Mouse (Mus musculus) MEL (cell line): ENCODE data around the gene Map6. TPM values are rescaled to one million over a fixed set of nuclear protein-coding genes. Genes with fewer than 3 reads are reported as not detected.
A peak's percentile ranks its signal among the peaks of the same experiment; 100 is the strongest.

ENCODE experiments used
- DNase-seq: peaks from one replicate; pipeline ENCODE4 v3.0.0; 2011; ENCODE audit warnings: low read depth, low spot score
- H3K27ac ChIP-seq: 2 replicates; pipeline ENCODE4 v1.5.1; 2012; ENCODE audit warnings: low read depth, mild to moderate bottlenecking, control low read depth, low read length, moderate library complexity; ENCODE audit not compliant: control insufficient read depth
- H3K27me3 ChIP-seq, 2 experiments: fragments of 150-350 bp in 1 of 2; sonication (generic) in 1 of 2; 2 replicates each; pipeline ENCODE4 v1.6.1; 2012; ENCODE audit warnings: low read length in 2 of 2, mild to moderate bottlenecking in 2 of 2, improper control_type of control experiment in 1 of 2, moderate library complexity in 1 of 2; ENCODE audit not compliant: insufficient read depth in 2 of 2, control insufficient read depth in 1 of 2
- H3K36me3 ChIP-seq, 2 experiments: 2 replicates each; pipeline ENCODE4 v1.6.1; 2012 to 2014; ENCODE audit warnings: low read length in 2 of 2, improper control_type of control experiment in 1 of 2, inconsistent platforms in 1 of 2, mild to moderate bottlenecking in 1 of 2; ENCODE audit not compliant: insufficient read depth in 2 of 2, control insufficient read depth in 1 of 2
- H3K4me1 ChIP-seq, 2 experiments: fragments of 150-350 bp in 1 of 2; sonication (generic) in 1 of 2; 2 replicates each; pipeline ENCODE4 v1.6.1; 2012; ENCODE audit warnings: low read length in 2 of 2, improper control_type of control experiment in 1 of 2, mild to moderate bottlenecking in 1 of 2; ENCODE audit not compliant: insufficient read depth in 2 of 2, control insufficient read depth in 1 of 2
- H3K4me3 ChIP-seq, 2 experiments: fragments of 150-350 bp in 1 of 2; sonication (generic) in 1 of 2; 2 replicates each; pipeline ENCODE4 v1.5.1; 2012; ENCODE audit warnings: low read depth in 2 of 2, low read length in 2 of 2, mild to moderate bottlenecking in 2 of 2, moderate library complexity in 2 of 2, control low read depth in 1 of 2, improper control_type of control experiment in 1 of 2; ENCODE audit not compliant: control insufficient read depth in 1 of 2, insufficient read depth in 1 of 2
- H3K79me2 ChIP-seq: 2 replicates; pipeline ENCODE4 v1.6.1; 2012; ENCODE audit warnings: mild to moderate bottlenecking, low read length, moderate library complexity; ENCODE audit not compliant: control insufficient read depth, poor library complexity, insufficient read depth
- H3K9ac ChIP-seq: 2 replicates; pipeline ENCODE4 v1.6.1; 2012; ENCODE audit warnings: low read depth, mild to moderate bottlenecking, control low read depth, low read length, moderate library complexity; ENCODE audit not compliant: control insufficient read depth, poor library complexity, severe bottlenecking
- H3K9me3 ChIP-seq: fragments of 150-350 bp; sonication (generic); replicated peaks from 2 replicates; pipeline ENCODE4 v1.6.1; 2012; ENCODE audit warnings: mild to moderate bottlenecking, low read length, improper control_type of control experiment, moderate library complexity; ENCODE audit not compliant: insufficient read depth
- BHLHE40 ChIP-seq: IDR thresholded peaks from 2 replicates; pipeline ENCODE4 v1.6.1; 2012; ENCODE audit warnings: low read depth, mild to moderate bottlenecking, inconsistent platforms, low read length, improper control_type of control experiment, borderline replicate concordance
- CHD2 ChIP-seq: IDR thresholded peaks from 2 replicates; pipeline ENCODE4 v1.6.1; 2011; ENCODE audit warnings: low read length, improper control_type of control experiment
- ETS1 ChIP-seq: IDR thresholded peaks from 2 replicates; pipeline ENCODE4 v1.6.1; 2012; ENCODE audit warnings: low read depth, mild to moderate bottlenecking, inconsistent platforms, low read length, improper control_type of control experiment, moderate library complexity
- HCFC1 ChIP-seq: IDR thresholded peaks from 2 replicates; pipeline ENCODE4 v1.6.1; 2012; ENCODE audit warnings: low read depth, mild to moderate bottlenecking, inconsistent platforms, low read length, improper control_type of control experiment, moderate library complexity
- MEF2A ChIP-seq: IDR thresholded peaks from 2 replicates; pipeline ENCODE4 v1.6.1; 2014; ENCODE audit warnings: low read depth, mild to moderate bottlenecking, inconsistent platforms, low read length, improper control_type of control experiment; ENCODE audit not compliant: poor library complexity, insufficient replicate concordance, severe bottlenecking; ENCODE audit errors: extremely low read depth
- MXI1 ChIP-seq: IDR thresholded peaks from 2 replicates; pipeline ENCODE4 v1.6.1; 2011; ENCODE audit warnings: mild to moderate bottlenecking, low read depth, low read length, improper control_type of control experiment
- NELFE ChIP-seq: IDR thresholded peaks from 2 replicates; pipeline ENCODE4 v1.6.1; 2011; ENCODE audit warnings: low read depth, low read length, improper control_type of control experiment
- POLR2AphosphoS5 ChIP-seq: IDR thresholded peaks from 2 replicates; pipeline ENCODE4 v1.6.1; 2012; ENCODE audit warnings: low read depth, borderline replicate concordance, mild to moderate bottlenecking, inconsistent platforms, low read length, moderate library complexity, mixed read lengths
- RAD21 ChIP-seq: IDR thresholded peaks from 2 replicates; pipeline ENCODE4 v1.6.1; 2011; ENCODE audit warnings: mild to moderate bottlenecking, low read depth, low read length, improper control_type of control experiment
- RCOR1 ChIP-seq: IDR thresholded peaks from 2 replicates; pipeline ENCODE4 v1.6.1; 2012; ENCODE audit warnings: low read depth, mild to moderate bottlenecking, inconsistent platforms, low read length, improper control_type of control experiment
- SMC3 ChIP-seq: IDR thresholded peaks from 2 replicates; pipeline ENCODE4 v1.6.1; 2011; ENCODE audit warnings: low read depth, low read length, improper control_type of control experiment
- TAL1 ChIP-seq: IDR thresholded peaks from 2 replicates; pipeline ENCODE4 v1.6.1; 2012; ENCODE audit warnings: mild to moderate bottlenecking, inconsistent platforms, low read length, moderate library complexity, mixed read lengths
- TBP ChIP-seq: IDR thresholded peaks from 2 replicates; pipeline ENCODE4 v1.8.0; 2011; ENCODE audit warnings: low read depth, low read length, improper control_type of control experiment
- USF2 ChIP-seq, 2 experiments: IDR thresholded peaks; 2 replicates each; pipeline ENCODE4 v1.6.1; 2011 to 2012; ENCODE audit warnings: improper control_type of control experiment in 2 of 2, low read length in 2 of 2, borderline replicate concordance in 1 of 2, inconsistent platforms in 1 of 2, low read depth in 1 of 2, mild to moderate bottlenecking in 1 of 2; ENCODE audit not compliant: insufficient read depth in 1 of 2
- ZC3H11A ChIP-seq: IDR thresholded peaks from 2 replicates; pipeline ENCODE4 v1.6.1; 2012; ENCODE audit warnings: low read depth, mild to moderate bottlenecking, inconsistent platforms, low read length, improper control_type of control experiment
- polyA plus RNA-seq, 2 experiments: library from polyadenylated mRNA; stranded (reverse) in 1 of 2; unstranded in 1 of 2; fragments of >175 nt in 1 of 2; fragments of >200 nt in 1 of 2; gene quantifications; 2 replicates each; pipeline versions ENCODE4 v1.2.1 to v1.2.4; 2012; ENCODE audit warnings: low replicate concordance in 2 of 2, low read depth in 1 of 2; ENCODE audit not compliant: insufficient read length in 2 of 2, insufficient read depth in 1 of 2, missing spikeins in 1 of 2
- total RNA-seq: library from RNA; depleted of rRNA; stranded (reverse); fragments of 300-350 nt; gene quantifications from 2 replicates; pipeline ENCODE4 v1.2.3, GENCODE M21; 2012

The Map6 gene
- total and polyA plus RNA-seq, 3 experiments: not detected

DNA sequence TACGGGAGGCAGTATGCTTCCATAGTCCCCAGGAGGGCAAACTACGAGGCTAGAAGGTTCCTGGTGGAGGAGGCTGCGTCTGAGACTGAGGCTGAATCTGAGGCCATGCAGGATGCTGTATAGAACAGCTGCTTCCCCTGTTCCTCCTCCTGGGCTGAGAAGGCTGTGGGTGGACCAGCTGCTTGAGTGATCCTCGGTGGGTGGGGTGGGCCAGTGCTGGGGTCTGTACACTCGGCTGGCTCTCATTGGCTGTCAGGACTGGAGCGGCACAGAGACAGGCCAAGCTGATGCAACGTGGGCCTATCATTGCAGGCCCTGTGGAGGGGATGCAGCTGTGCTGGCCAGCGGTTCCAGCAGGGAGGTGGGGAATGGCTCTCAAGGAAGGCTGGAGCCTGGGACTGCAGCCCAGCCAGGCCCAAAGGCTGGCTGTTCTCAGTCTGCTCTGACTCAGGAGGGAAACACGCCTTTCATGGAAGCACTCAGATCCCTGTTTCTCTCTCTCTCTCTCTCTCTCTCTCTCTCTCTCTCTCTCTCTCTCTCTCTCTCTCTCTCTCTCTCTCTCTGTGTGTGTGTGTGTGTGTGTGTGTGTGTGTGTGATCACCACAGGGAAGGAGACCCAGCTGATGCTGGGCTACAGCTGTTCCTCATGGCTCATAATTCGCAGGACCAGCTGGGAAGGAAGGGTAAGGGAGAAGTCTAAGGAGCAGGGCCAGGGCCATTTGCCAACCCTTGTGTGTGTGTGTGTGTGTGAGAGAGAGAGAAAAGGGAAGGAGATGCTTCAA, 93.0 kb downstream of the Map6 start:
- Histone ChIP-seq H3K27me3 (no peaks in the 10 kb centered on the region), H3K79me2 (no peaks in the 10 kb centered on the region), H3K4me3 (no peak overlapping the region), H3K27ac (no peak overlapping the region), H3K36me3 (no peaks in the 10 kb centered on the region), H3K9me3 (no peaks in the 10 kb centered on the region), H3K9ac (no peak overlapping the region), H3K4me1 (peaks cover 0 to 7% of the 10 kb centered on the region in 2 experiments; a peak in 1 of 4 replicates)
- DNase-seq: peak; percentile 65
- no peak for TF ChIP-seq ETS1
- TF ChIP-seq CHD2: no peak
- no peak for TF ChIP-seq NELFE
- no peak for TF ChIP-seq ZC3H11A

DNA sequence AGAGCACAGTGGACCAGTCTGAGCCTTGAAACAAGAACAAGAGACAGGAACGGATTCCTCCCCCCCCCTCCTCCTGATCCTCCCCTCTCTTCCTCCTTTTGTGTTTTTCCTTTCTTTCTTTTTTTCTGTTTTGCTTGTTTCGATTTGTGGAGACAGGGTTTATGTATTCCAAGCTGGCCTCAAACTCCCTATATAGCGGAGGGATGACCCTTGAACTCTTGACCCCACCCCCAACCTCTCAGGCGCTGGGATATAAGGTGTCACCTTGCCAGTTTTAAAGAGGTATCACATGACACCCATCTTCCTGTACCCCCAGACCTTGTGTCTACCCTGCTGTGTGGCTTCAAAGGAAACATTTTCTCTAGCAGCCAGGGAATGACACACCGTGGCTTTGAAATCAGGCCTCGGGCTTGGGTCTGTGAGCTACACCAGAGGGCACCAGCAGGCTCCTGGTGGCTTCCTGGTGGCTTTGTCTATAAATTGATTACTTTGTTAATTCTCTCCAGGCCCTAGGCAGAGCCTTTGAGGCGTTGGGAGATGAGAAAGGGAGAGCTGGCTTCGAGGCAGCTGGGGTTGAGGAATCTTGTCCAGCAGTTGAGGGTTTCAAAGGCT, 93.7 kb downstream of the Map6 start:
- TF ChIP-seq HCFC1: no peak
- TF ChIP-seq, all 39 proteins: peak for 0
- DNase-seq: no peak
- Histone ChIP-seq H3K79me2 (no peaks in the 10 kb centered on the region), H3K4me1 (peaks cover 0 to 7% of the 10 kb centered on the region in 2 experiments; a peak in 1 of 4 replicates), H3K9me3 (no peaks in the 10 kb centered on the region), H3K27ac (no peak overlapping the region), H3K4me3 (no peak overlapping the region), H3K9ac (no peak overlapping the region), H3K36me3 (no peaks in the 10 kb centered on the region), H3K27me3 (no peaks in the 10 kb centered on the region)

DNA sequence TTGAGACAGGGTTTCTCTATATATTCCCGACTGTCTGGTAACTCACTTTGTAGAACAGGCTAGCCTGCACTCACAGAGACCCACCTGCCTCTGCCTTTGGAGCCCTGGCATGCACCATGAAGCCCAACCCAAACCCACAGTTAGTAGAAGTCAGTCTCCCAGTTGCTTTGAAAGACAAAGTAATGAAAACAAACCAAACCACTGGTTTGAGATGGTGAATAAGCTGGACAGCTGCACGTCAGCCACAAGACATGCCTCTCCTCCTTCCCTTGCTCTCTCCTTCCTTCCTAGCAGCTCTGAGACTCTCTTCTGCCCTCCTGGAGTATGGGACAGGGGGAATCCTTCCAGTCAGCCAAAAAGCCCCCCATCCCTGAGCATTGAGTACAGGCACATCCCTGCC, 94.9 kb downstream of the Map6 start:
- TF ChIP-seq USF2 (IDR thresholded peaks at IDR 0.05; ENCODE audit: borderline replicate concordance in 1 of 2, insufficient read depth in 1 of 2, low read depth in 1 of 2, low read length in 2 of 2) (no peak), RAD21 (no peak), HCFC1 (no peak), POLR2AphosphoS5 (no peak), MXI1 (no peak), TAL1 (no peak), BHLHE40 (no peak), RCOR1 (no peak), TBP (no peak), MEF2A (no peak), SMC3 (no peak)
- H3K27me3 ChIP-seq: no peaks in the 10 kb centered on the region; a peak in 1 of 4 replicates

More for the DNA sequence above, 94.9 kb downstream of the Map6 start:
- Histone ChIP-seq H3K4me3 (no peak overlapping the region), H3K27ac (no peak overlapping the region), H3K79me2 (no peaks in the 10 kb centered on the region), H3K9me3 (no peaks in the 10 kb centered on the region), H3K4me1 (peaks cover 0 to 7% of the 10 kb centered on the region in 2 experiments; a peak in 1 of 4 replicates), H3K36me3 (no peaks in the 10 kb centered on the region), H3K9ac (no peak overlapping the region)
- DNase-seq: no peak
